Mouse (Mus musculus): ENCODE results near the gene Tmem255b. TPM values are rescaled to one million over a fixed set of nuclear protein-coding genes. Genes with fewer than 3 reads are reported as not detected.

Tmem255b gene
- not detected in 2 replicates for polyA plus RNA-seq (2014; fragmentation: Nextera tagmentation; extraction: Ambion mirVana)

- Histone ChIP-seq H3K9me3 (ENCODE audit: control insufficient read depth, low read length) (no peaks in the 10 kb centered on the region), H3K4me3 (ENCODE audit: low read depth, low read length) (no peak within 1 kb of the TSS), H3K4me2 (replicated peaks; ENCODE audit: low read depth, low read length) (no peak within 1 kb of the TSS), H3K27me3 (ENCODE audit: control insufficient read depth, insufficient read depth, low read length) (peaks cover 13% of the 10 kb centered on the region), H3K27ac (ENCODE audit: low read depth, low read length) (no peak within 1 kb of the TSS), H3K9ac (ENCODE audit: low read depth, low read length) (no peak within 1 kb of the TSS), H3K36me3 (ENCODE audit: control insufficient read depth, insufficient read depth, low read length) (no peaks in the 10 kb centered on the region), H3K4me1 (replicated peaks; ENCODE audit: control insufficient read depth, insufficient read depth, low read length) (no peaks in the 10 kb centered on the region)
- DNase-seq (ENCODE audit: low spot score) (no peak), ATAC-seq (ENCODE audit: low FRiP score) (no peak)
- 19% methylated on average over 10 of the region's 10 CpGs for WGBS
Measured at GRCm38 (mm10) chr8:13434889-13435288, at the start of gene Tmem255b. Tmem255b (plus strand) TSS chr8:13435189.

- H3K9ac ChIP-seq (ENCODE audit: low read depth, low read length), result no peak overlapping the region
- H3K4me2 ChIP-seq (replicated peaks; ENCODE audit: low read depth, low read length), result no peak overlapping the region
- WGBS, result 83% methylated on average over 13 of the region's 13 CpGs
- no peaks in the 10 kb centered on the region for H3K36me3 ChIP-seq (ENCODE audit: control insufficient read depth, insufficient read depth, low read length)
- no peaks in the 10 kb centered on the region for H3K27me3 ChIP-seq (ENCODE audit: control insufficient read depth, insufficient read depth, low read length)
- H3K27ac ChIP-seq (ENCODE audit: low read depth, low read length), result no peak overlapping the region
- no peaks in the 10 kb centered on the region for H3K9me3 ChIP-seq (ENCODE audit: control insufficient read depth, low read length)
- no peak overlapping the region for H3K4me3 ChIP-seq (ENCODE audit: low read depth, low read length)
- ATAC-seq (ENCODE audit: low FRiP score) (no peak), DNase-seq (ENCODE audit: low spot score) (no peak)
- no peaks in the 10 kb centered on the region for H3K4me1 ChIP-seq (replicated peaks; ENCODE audit: control insufficient read depth, insufficient read depth, low read length)
Measured at GRCm38 (mm10) chr8:13386366-13386765, 48.6 kb upstream of the Tmem255b start.

- Histone ChIP-seq H3K4me1 (replicated peaks; ENCODE audit: control insufficient read depth, insufficient read depth, low read length) (no peaks in the 10 kb centered on the region), H3K27me3 (ENCODE audit: control insufficient read depth, insufficient read depth, low read length) (no peaks in the 10 kb centered on the region), H3K36me3 (ENCODE audit: control insufficient read depth, insufficient read depth, low read length) (no peaks in the 10 kb centered on the region), H3K27ac (ENCODE audit: low read depth, low read length) (no peak overlapping the region), H3K4me3 (ENCODE audit: low read depth, low read length) (no peak overlapping the region), H3K9ac (ENCODE audit: low read depth, low read length) (no peak overlapping the region), H3K4me2 (replicated peaks; ENCODE audit: low read depth, low read length) (no peak overlapping the region), H3K9me3 (ENCODE audit: control insufficient read depth, low read length) (no peaks in the 10 kb centered on the region)
- ATAC-seq (ENCODE audit: low FRiP score), result no peak
- no peak for DNase-seq (ENCODE audit: low spot score)
- 90% methylated on average over 8 of the region's 8 CpGs for WGBS
Measured at GRCm38 (mm10) chr8:13387728-13388127, 47.3 kb upstream of the Tmem255b start.

GRCm38 (mm10) chr8:13388744-13389143, 46.2 kb upstream of the Tmem255b start:
- Histone ChIP-seq H3K36me3 (ENCODE audit: control insufficient read depth, insufficient read depth, low read length) (no peaks in the 10 kb centered on the region; the same call in 1 of the 2 replicates), H3K4me3 (ENCODE audit: low read depth, low read length) (no peak overlapping the region), H3K4me1 (replicated peaks; ENCODE audit: control insufficient read depth, insufficient read depth, low read length) (no peaks in the 10 kb centered on the region), H3K27ac (ENCODE audit: low read depth, low read length) (no peak overlapping the region), H3K27me3 (ENCODE audit: control insufficient read depth, insufficient read depth, low read length) (no peaks in the 10 kb centered on the region), H3K9me3 (ENCODE audit: control insufficient read depth, low read length) (no peaks in the 10 kb centered on the region), H3K9ac (ENCODE audit: low read depth, low read length) (no peak overlapping the region), H3K4me2 (replicated peaks; ENCODE audit: low read depth, low read length) (no peak overlapping the region)
- no peak for ATAC-seq (ENCODE audit: low FRiP score)
- no peak for DNase-seq (ENCODE audit: low spot score)
- 76% methylated on average over 2 of the region's 2 CpGs for WGBS

GRCm38 (mm10) chr8:13393869-13394268, 41.1 kb upstream of the Tmem255b start:
- Histone ChIP-seq H3K9me3 (ENCODE audit: control insufficient read depth, low read length) (no peaks in the 10 kb centered on the region), H3K36me3 (ENCODE audit: control insufficient read depth, insufficient read depth, low read length) (no peaks in the 10 kb centered on the region; the same call in 1 of the 2 replicates), H3K27me3 (ENCODE audit: control insufficient read depth, insufficient read depth, low read length) (no peaks in the 10 kb centered on the region), H3K27ac (ENCODE audit: low read depth, low read length) (no peak overlapping the region), H3K4me2 (replicated peaks; ENCODE audit: low read depth, low read length) (no peak overlapping the region), H3K4me3 (ENCODE audit: low read depth, low read length) (no peak overlapping the region), H3K4me1 (replicated peaks; ENCODE audit: control insufficient read depth, insufficient read depth, low read length) (no peaks in the 10 kb centered on the region), H3K9ac (ENCODE audit: low read depth, low read length) (no peak overlapping the region)
- ATAC-seq (ENCODE audit: low FRiP score), result no peak
- WGBS, result 88% methylated on average over 7 of the region's 7 CpGs
- DNase-seq (ENCODE audit: low spot score), result no peak

- Histone ChIP-seq H3K4me2 (replicated peaks; ENCODE audit: low read depth, low read length) (no peak within 1 kb of the TSS), H3K4me1 (replicated peaks; ENCODE audit: control insufficient read depth, insufficient read depth, low read length) (no peaks in the 10 kb centered on the region), H3K27ac (ENCODE audit: low read depth, low read length) (no peak within 1 kb of the TSS), H3K9me3 (ENCODE audit: control insufficient read depth, low read length) (no peaks in the 10 kb centered on the region), H3K36me3 (ENCODE audit: control insufficient read depth, insufficient read depth, low read length) (no peaks in the 10 kb centered on the region; the same call in 1 of the 2 replicates), H3K9ac (ENCODE audit: low read depth, low read length) (no peak within 1 kb of the TSS), H3K4me3 (ENCODE audit: low read depth, low read length) (no peak within 1 kb of the TSS), H3K27me3 (ENCODE audit: control insufficient read depth, insufficient read depth, low read length) (no peaks in the 10 kb centered on the region)
- ATAC-seq (ENCODE audit: low FRiP score) (no peak), DNase-seq (ENCODE audit: low spot score) (no peak)
- WGBS, result 89% methylated on average over 5 of the region's 5 CpGs
Measured at GRCm38 (mm10) chr8:13396725-13397124, 38.3 kb upstream of the Tmem255b start, which contains the start of gene Atp4b. Atp4b (minus strand) TSS chr8:13396825.

- H3K27ac ChIP-seq (ENCODE audit: low read depth, low read length), result no peak overlapping the region
- no peak for ATAC-seq (ENCODE audit: low FRiP score)
- no peaks in the 10 kb centered on the region for H3K36me3 ChIP-seq (ENCODE audit: control insufficient read depth, insufficient read depth, low read length)
- H3K9ac ChIP-seq (ENCODE audit: low read depth, low read length), result no peak overlapping the region
- H3K4me1 ChIP-seq (replicated peaks; ENCODE audit: control insufficient read depth, insufficient read depth, low read length), result no peaks in the 10 kb centered on the region
- no peak for DNase-seq (ENCODE audit: low spot score)
- H3K4me3 ChIP-seq (ENCODE audit: low read depth, low read length), result no peak overlapping the region
- WGBS, result 76% methylated on average over 6 of the region's 6 CpGs
- no peak overlapping the region for H3K4me2 ChIP-seq (replicated peaks; ENCODE audit: low read depth, low read length)
- no peaks in the 10 kb centered on the region for H3K9me3 ChIP-seq (ENCODE audit: control insufficient read depth, low read length)
- H3K27me3 ChIP-seq (ENCODE audit: control insufficient read depth, insufficient read depth, low read length), result no peaks in the 10 kb centered on the region
Measured at GRCm38 (mm10) chr8:13403517-13403916, 31.5 kb upstream of the Tmem255b start.

GRCm38 (mm10) chr8:13404666-13405131, 30.3 kb upstream of the Tmem255b start, which contains the start of gene Grk1:
Grk1 (plus strand) TSS chr8:13405081.
- no peak within 1 kb of the TSS for H3K4me3 ChIP-seq (ENCODE audit: low read depth, low read length)
- WGBS, result 80% methylated on average over 5 of the region's 5 CpGs
- DNase-seq (ENCODE audit: low spot score), result no peak
- no peak within 1 kb of the TSS for H3K27ac ChIP-seq (ENCODE audit: low read depth, low read length)
- no peaks in the 10 kb centered on the region for H3K36me3 ChIP-seq (ENCODE audit: control insufficient read depth, insufficient read depth, low read length)
- H3K9ac ChIP-seq (ENCODE audit: low read depth, low read length), result no peak within 1 kb of the TSS
- H3K27me3 ChIP-seq (ENCODE audit: control insufficient read depth, insufficient read depth, low read length), result no peaks in the 10 kb centered on the region
- no peak for ATAC-seq (ENCODE audit: low FRiP score)
- no peaks in the 10 kb centered on the region for H3K9me3 ChIP-seq (ENCODE audit: control insufficient read depth, low read length)
- H3K4me2 ChIP-seq (replicated peaks; ENCODE audit: low read depth, low read length), result no peak within 1 kb of the TSS
- no peaks in the 10 kb centered on the region for H3K4me1 ChIP-seq (replicated peaks; ENCODE audit: control insufficient read depth, insufficient read depth, low read length)

- H3K9ac ChIP-seq (ENCODE audit: low read depth, low read length), result no peak overlapping the region
- no peak for ATAC-seq (ENCODE audit: low FRiP score)
- no peaks in the 10 kb centered on the region for H3K4me1 ChIP-seq (replicated peaks; ENCODE audit: control insufficient read depth, insufficient read depth, low read length)
- 78% methylated on average over 5 of the region's 5 CpGs for WGBS
- no peaks in the 10 kb centered on the region for H3K9me3 ChIP-seq (ENCODE audit: control insufficient read depth, low read length)
- DNase-seq (ENCODE audit: low spot score), result no peak
- no peaks in the 10 kb centered on the region for H3K36me3 ChIP-seq (ENCODE audit: control insufficient read depth, insufficient read depth, low read length)
- no peaks in the 10 kb centered on the region for H3K27me3 ChIP-seq (ENCODE audit: control insufficient read depth, insufficient read depth, low read length)
- H3K27ac ChIP-seq (ENCODE audit: low read depth, low read length), result no peak overlapping the region
- H3K4me2 ChIP-seq (replicated peaks; ENCODE audit: low read depth, low read length), result no peak overlapping the region
- H3K4me3 ChIP-seq (ENCODE audit: low read depth, low read length), result no peak overlapping the region
Measured at GRCm38 (mm10) chr8:13406011-13406410, 29.0 kb upstream of the Tmem255b start.

All from hindbrain, embryonic 11.5 days (tissue).